Mouse (Mus musculus) MEL (cell line): Measurements from ENCODE around the gene Ubr7. TPM values are rescaled to one million over a fixed set of nuclear protein-coding genes. Genes with fewer than 3 reads are reported as not detected.

Experiments
- DNase-seq: peaks from one replicate; pipeline ENCODE4 v3.0.0; 2011; ENCODE audit warnings: low read depth, low spot score
- H3K27ac ChIP-seq: 2 replicates; pipeline ENCODE4 v1.5.1; 2012; ENCODE audit warnings: low read depth, mild to moderate bottlenecking, control low read depth, low read length, moderate library complexity; ENCODE audit not compliant: control insufficient read depth
- H3K27me3 ChIP-seq, 2 experiments: fragments of 150-350 bp in 1 of 2; sonication (generic) in 1 of 2; 2 replicates each; pipeline ENCODE4 v1.6.1; 2012; ENCODE audit warnings: low read length in 2 of 2, mild to moderate bottlenecking in 2 of 2, improper control_type of control experiment in 1 of 2, moderate library complexity in 1 of 2; ENCODE audit not compliant: insufficient read depth in 2 of 2, control insufficient read depth in 1 of 2
- H3K36me3 ChIP-seq, 2 experiments: 2 replicates each; pipeline ENCODE4 v1.6.1; 2012 to 2014; ENCODE audit warnings: low read length in 2 of 2, improper control_type of control experiment in 1 of 2, inconsistent platforms in 1 of 2, mild to moderate bottlenecking in 1 of 2; ENCODE audit not compliant: insufficient read depth in 2 of 2, control insufficient read depth in 1 of 2
- H3K4me1 ChIP-seq, 2 experiments: fragments of 150-350 bp in 1 of 2; sonication (generic) in 1 of 2; 2 replicates each; pipeline ENCODE4 v1.6.1; 2012; ENCODE audit warnings: low read length in 2 of 2, improper control_type of control experiment in 1 of 2, mild to moderate bottlenecking in 1 of 2; ENCODE audit not compliant: insufficient read depth in 2 of 2, control insufficient read depth in 1 of 2
- H3K4me3 ChIP-seq, 2 experiments: fragments of 150-350 bp in 1 of 2; sonication (generic) in 1 of 2; 2 replicates each; pipeline ENCODE4 v1.5.1; 2012; ENCODE audit warnings: low read depth in 2 of 2, low read length in 2 of 2, mild to moderate bottlenecking in 2 of 2, moderate library complexity in 2 of 2, control low read depth in 1 of 2, improper control_type of control experiment in 1 of 2; ENCODE audit not compliant: control insufficient read depth in 1 of 2, insufficient read depth in 1 of 2
- H3K79me2 ChIP-seq: 2 replicates; pipeline ENCODE4 v1.6.1; 2012; ENCODE audit warnings: mild to moderate bottlenecking, low read length, moderate library complexity; ENCODE audit not compliant: control insufficient read depth, poor library complexity, insufficient read depth
- H3K9ac ChIP-seq: 2 replicates; pipeline ENCODE4 v1.6.1; 2012; ENCODE audit warnings: low read depth, mild to moderate bottlenecking, control low read depth, low read length, moderate library complexity; ENCODE audit not compliant: control insufficient read depth, poor library complexity, severe bottlenecking
- H3K9me3 ChIP-seq: fragments of 150-350 bp; sonication (generic); replicated peaks from 2 replicates; pipeline ENCODE4 v1.6.1; 2012; ENCODE audit warnings: mild to moderate bottlenecking, low read length, improper control_type of control experiment, moderate library complexity; ENCODE audit not compliant: insufficient read depth
- CHD1 ChIP-seq: IDR thresholded peaks from 2 replicates; pipeline ENCODE4 v1.6.1; 2012; ENCODE audit warnings: low read depth, mild to moderate bottlenecking, inconsistent platforms, low read length, improper control_type of control experiment
- CHD2 ChIP-seq: IDR thresholded peaks from 2 replicates; pipeline ENCODE4 v1.6.1; 2011; ENCODE audit warnings: low read length, improper control_type of control experiment
- ELF1 ChIP-seq: IDR thresholded peaks from 2 replicates; pipeline ENCODE4 v1.6.1; 2014; ENCODE audit warnings: low read depth, mild to moderate bottlenecking, inconsistent platforms, low read length, improper control_type of control experiment, moderate library complexity
- ETS1 ChIP-seq: IDR thresholded peaks from 2 replicates; pipeline ENCODE4 v1.6.1; 2012; ENCODE audit warnings: low read depth, mild to moderate bottlenecking, inconsistent platforms, low read length, improper control_type of control experiment, moderate library complexity
- GATA1 ChIP-seq: IDR thresholded peaks from 2 replicates; pipeline ENCODE4 v1.6.1; 2011; ENCODE audit warnings: low read depth, low read length, improper control_type of control experiment
- HCFC1 ChIP-seq: IDR thresholded peaks from 2 replicates; pipeline ENCODE4 v1.6.1; 2012; ENCODE audit warnings: low read depth, mild to moderate bottlenecking, inconsistent platforms, low read length, improper control_type of control experiment, moderate library complexity
- MAX ChIP-seq: IDR thresholded peaks from 2 replicates; pipeline ENCODE4 v1.6.1; 2011; ENCODE audit warnings: low read length, improper control_type of control experiment
- MEF2A ChIP-seq: IDR thresholded peaks from 2 replicates; pipeline ENCODE4 v1.6.1; 2014; ENCODE audit warnings: low read depth, mild to moderate bottlenecking, inconsistent platforms, low read length, improper control_type of control experiment; ENCODE audit not compliant: poor library complexity, insufficient replicate concordance, severe bottlenecking; ENCODE audit errors: extremely low read depth
- POLR2A ChIP-seq, 2 experiments: IDR thresholded peaks; 2 replicates each; pipeline ENCODE4 v1.6.1; 2011 to 2012; ENCODE audit warnings: low read length in 2 of 2, mild to moderate bottlenecking in 2 of 2, control low read depth in 1 of 2, improper control_type of control experiment in 1 of 2, low read depth in 1 of 2, moderate library complexity in 1 of 2; ENCODE audit not compliant: control insufficient read depth in 1 of 2, insufficient read depth in 1 of 2, poor library complexity in 1 of 2
- TAL1 ChIP-seq: IDR thresholded peaks from 2 replicates; pipeline ENCODE4 v1.6.1; 2012; ENCODE audit warnings: mild to moderate bottlenecking, inconsistent platforms, low read length, moderate library complexity, mixed read lengths
- TBP ChIP-seq: IDR thresholded peaks from 2 replicates; pipeline ENCODE4 v1.8.0; 2011; ENCODE audit warnings: low read depth, low read length, improper control_type of control experiment
- TCF12 ChIP-seq: IDR thresholded peaks from 2 replicates; pipeline ENCODE4 v1.6.1; 2014; ENCODE audit warnings: low read depth, mild to moderate bottlenecking, inconsistent platforms, low read length, improper control_type of control experiment, moderate library complexity
- ZC3H11A ChIP-seq: IDR thresholded peaks from 2 replicates; pipeline ENCODE4 v1.6.1; 2012; ENCODE audit warnings: low read depth, mild to moderate bottlenecking, inconsistent platforms, low read length, improper control_type of control experiment
- ZKSCAN1 ChIP-seq: IDR thresholded peaks from 2 replicates; pipeline ENCODE4 v1.6.1; 2012; ENCODE audit warnings: low read depth, mild to moderate bottlenecking, inconsistent platforms, low read length, improper control_type of control experiment, moderate library complexity
- ZNF384 ChIP-seq: IDR thresholded peaks from 2 replicates; pipeline ENCODE4 v1.6.1; 2012; ENCODE audit warnings: low read depth, mild to moderate bottlenecking, inconsistent platforms, low read length, improper control_type of control experiment
- polyA plus RNA-seq, 2 experiments: library from polyadenylated mRNA; stranded (reverse) in 1 of 2; unstranded in 1 of 2; fragments of >175 nt in 1 of 2; fragments of >200 nt in 1 of 2; gene quantifications; 2 replicates each; pipeline versions ENCODE4 v1.2.1 to v1.2.4; 2012; ENCODE audit warnings: low replicate concordance in 2 of 2, low read depth in 1 of 2; ENCODE audit not compliant: insufficient read length in 2 of 2, insufficient read depth in 1 of 2, missing spikeins in 1 of 2
- total RNA-seq: library from RNA; depleted of rRNA; stranded (reverse); fragments of 300-350 nt; gene quantifications from 2 replicates; pipeline ENCODE4 v1.2.3, GENCODE M21; 2012; rRNA removed

The Ubr7 gene
- total and polyA plus RNA-seq, 3 experiments: 62.3 to 68.1 TPM; not detected in 1

- H3K27me3 ChIP-seq: no peaks in the 10 kb centered on the region
- TF ChIP-seq CHD1: no peak
- TF ChIP-seq ELF1: no peak
- TF ChIP-seq TAL1: no peak
- TF ChIP-seq ZC3H11A: no peak
- no peak for TF ChIP-seq CHD2
- TF ChIP-seq GATA1: no peak
- no peak for TF ChIP-seq ETS1
- no peak for TF ChIP-seq HCFC1
- TF ChIP-seq POLR2A (IDR thresholded peaks at IDR 0.05; ENCODE audit: control insufficient read depth in 1 of 2, insufficient read depth in 1 of 2, low read depth in 1 of 2, low read length in 2 of 2, poor library complexity in 1 of 2): no peak
- no peak for TF ChIP-seq MAX
- no peak for TF ChIP-seq MEF2A
- TF ChIP-seq TBP: no peak
- TF ChIP-seq ZKSCAN1: no peak
- TF ChIP-seq, all 39 proteins: peak for 0
Observed at GRCm38 (mm10) chr12:102826399-102826798, 68.6 kb downstream of the Ubr7 start.

DNA sequence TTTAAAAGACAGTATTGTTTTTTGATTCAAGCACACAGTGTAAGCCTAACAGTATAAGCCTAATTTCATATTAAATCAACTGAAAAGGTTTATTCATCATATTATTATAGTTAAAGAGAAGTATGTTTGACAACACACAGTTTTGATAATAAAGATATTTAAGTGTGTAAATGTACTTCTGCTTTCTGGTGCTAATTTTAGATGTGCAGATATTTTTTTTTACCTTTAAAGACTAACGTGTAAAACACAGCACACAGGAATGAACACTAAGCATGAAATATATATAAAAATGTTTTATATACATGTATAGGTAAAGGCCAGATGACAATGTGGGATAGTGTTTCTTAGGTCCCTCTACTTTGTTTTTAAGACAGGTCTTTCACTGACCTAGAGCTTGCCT is 69.4 kb downstream of the Ubr7 start:
- TF ChIP-seq TCF12: no peak
- TF ChIP-seq ETS1: 0 out of 2 replicates have a peak, but pooled peaks have one; percentile 4
- TF ChIP-seq ZNF384: peak; percentile 80
- TF ChIP-seq MEF2A: peak; percentile 65; the same call in 1 of the 2 replicates
- peak; percentile 18 for DNase-seq
- no peaks in the 10 kb centered on the region for H3K27me3 ChIP-seq
- no peaks in the 10 kb centered on the region for H3K9me3 ChIP-seq
- H3K4me3 ChIP-seq: no peak overlapping the region
- peaks cover 0 to 4% of the 10 kb centered on the region in 2 experiments; a peak in 2 of 4 replicates for H3K4me1 ChIP-seq
- no peak overlapping the region for H3K27ac ChIP-seq
- H3K9ac ChIP-seq: no peak overlapping the region
- H3K79me2 ChIP-seq: 0 out of 2 replicates have a peak, but pooled peaks cover 3% of the 10 kb centered on the region
- peaks cover 0 to 8% of the 10 kb centered on the region in 2 experiments; a peak in 2 of 4 replicates for H3K36me3 ChIP-seq

More at GRCm38 (mm10) chr12:102826399-102826798, 68.6 kb downstream of the Ubr7 start:
- peaks cover 0 to 4% of the 10 kb centered on the region in 2 experiments; a peak in 2 of 4 replicates for H3K4me1 ChIP-seq
- H3K9ac ChIP-seq: no peak overlapping the region
- DNase-seq: no peak
- no peak overlapping the region for H3K27ac ChIP-seq
- H3K4me3 ChIP-seq: no peak overlapping the region
- H3K36me3 ChIP-seq: peaks cover 0 to 8% of the 10 kb centered on the region in 2 experiments; a peak in 2 of 4 replicates
- H3K79me2 ChIP-seq: 0 out of 2 replicates have a peak, but pooled peaks cover 3% of the 10 kb centered on the region
- no peaks in the 10 kb centered on the region for H3K9me3 ChIP-seq

Other genes starting within 250 kb of the Ubr7 start
- not detected in 2 replicates for gene Chga, start 203.0 kb upstream of the Ubr7 start, total RNA-seq
- not detected for gene Chga, start 203.0 kb upstream of the Ubr7 start, polyA plus RNA-seq
- gene Itpk1, start 53.0 kb upstream of the Ubr7 start, total RNA-seq: 10.5 and 12.0 TPM in 2 replicates
- 10 to 100 TPM in 1 of 2 experiments, not detected in 1; 25.7 TPM for gene Itpk1, start 53.0 kb upstream of the Ubr7 start, polyA plus RNA-seq
- gene Moap1, start 14.3 kb upstream of the Ubr7 start, total RNA-seq: 8.4 and 9.4 TPM in 2 replicates
- 1 to 10 TPM in 1 of 2 experiments, not detected in 1; 8.2 TPM for gene Moap1, start 14.3 kb upstream of the Ubr7 start, polyA plus RNA-seq
- gene Tmem251, start 14.2 kb upstream of the Ubr7 start, total RNA-seq: 9.0 and 9.3 TPM in 2 replicates
- 10 to 100 TPM; 11.4 to 57.5 TPM for gene Tmem251, start 14.2 kb upstream of the Ubr7 start, polyA plus RNA-seq
- not detected in 2 replicates for gene Gm28051, start 202 bp upstream of the Ubr7 start, total RNA-seq
- not detected for gene Gm28051, start 202 bp upstream of the Ubr7 start, polyA plus RNA-seq
- gene Gon7, start 164 bp upstream of the Ubr7 start, total RNA-seq: 33.0 and 33.7 TPM in 2 replicates
- gene Gon7, start 164 bp upstream of the Ubr7 start, polyA plus RNA-seq: 100 to 1,000 TPM in 1 of 2 experiments, 10 to 100 TPM in 1; 31.3 to 129 TPM
- gene Gm20604, start 705 bp downstream of the Ubr7 start, total RNA-seq: 6.9 and 8.8 TPM in 2 replicates
- 1 to 10 TPM in 1 of 2 experiments, not detected in 1; 7.9 TPM for gene Gm20604, start 705 bp downstream of the Ubr7 start, polyA plus RNA-seq
- gene Btbd7, start 120.5 kb downstream of the Ubr7 start, total RNA-seq: 8.4 and 8.5 TPM in 2 replicates
- 10 to 100 TPM in 1 of 2 experiments, not detected in 1; 14.3 TPM for gene Btbd7, start 120.5 kb downstream of the Ubr7 start, polyA plus RNA-seq
- not detected in 2 replicates for gene Cox8c, start 141.3 kb downstream of the Ubr7 start, total RNA-seq
- not detected for gene Cox8c, start 141.3 kb downstream of the Ubr7 start, polyA plus RNA-seq
- not detected in 2 replicates for gene Unc79, start 190.9 kb downstream of the Ubr7 start, total RNA-seq
- under 1 TPM in 1 of 2 experiments, not detected in 1; 0.01 TPM for gene Unc79, start 190.9 kb downstream of the Ubr7 start, polyA plus RNA-seq